Mouse (Mus musculus) retina, postnatal 7 days (tissue): ENCODE data around the gene Olfr745.

ENCODE experiments used
- DNase-seq: peaks from one replicate; pipeline ENCODE4 v3.0.0-alpha.2; 2012; ENCODE audit warnings: low read depth, low spot score

The Olfr745 gene

DNA sequence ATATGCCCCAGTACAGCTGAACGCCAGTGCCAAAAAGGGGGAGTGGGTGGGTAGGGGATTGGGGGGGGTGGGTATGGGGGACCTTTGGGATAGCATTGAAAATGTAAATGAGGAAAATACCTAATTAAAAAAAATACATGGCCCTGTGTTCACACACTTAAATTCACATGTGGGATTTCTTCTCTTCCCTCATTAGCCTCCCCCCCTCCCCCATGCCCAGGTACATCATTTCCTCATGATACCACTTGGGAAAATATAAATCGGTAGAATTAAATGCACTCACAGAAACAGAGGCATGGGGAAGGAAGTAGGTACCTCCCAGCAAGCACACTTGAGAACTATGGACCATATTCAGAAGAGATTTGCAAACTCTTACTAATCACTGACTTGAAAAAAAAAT lies at the start of gene Olfr745:
Gene Olfr745, plus strand, starts transcription at position 301 of the 400 bp plus-strand sequence.
- DNase-seq, result no peak

DNA sequence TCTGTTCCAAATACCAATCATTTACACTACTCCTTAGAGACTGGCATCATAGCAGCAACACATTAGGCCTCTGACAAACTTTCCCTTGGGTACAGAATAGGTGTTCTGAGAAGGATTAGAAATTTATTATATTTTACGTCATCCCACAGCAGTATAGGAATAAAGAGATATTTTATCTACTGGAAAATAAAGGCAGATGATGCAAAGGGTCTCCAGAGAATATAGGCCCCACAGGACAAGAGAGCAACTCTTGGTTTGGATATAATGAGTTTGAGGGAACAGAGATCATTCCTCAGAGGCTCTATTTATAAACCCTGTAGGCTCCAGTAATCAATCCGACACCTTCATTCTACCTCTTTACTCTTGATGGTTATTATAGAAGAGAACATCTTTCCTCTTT lies 24.6 kb upstream of the Olfr745 start, which contains the start of gene Olfr744:
Gene Olfr744, plus strand, starts transcription at position 301 of the 400 bp plus-strand sequence.
- DNase-seq, result no peak

DNA sequence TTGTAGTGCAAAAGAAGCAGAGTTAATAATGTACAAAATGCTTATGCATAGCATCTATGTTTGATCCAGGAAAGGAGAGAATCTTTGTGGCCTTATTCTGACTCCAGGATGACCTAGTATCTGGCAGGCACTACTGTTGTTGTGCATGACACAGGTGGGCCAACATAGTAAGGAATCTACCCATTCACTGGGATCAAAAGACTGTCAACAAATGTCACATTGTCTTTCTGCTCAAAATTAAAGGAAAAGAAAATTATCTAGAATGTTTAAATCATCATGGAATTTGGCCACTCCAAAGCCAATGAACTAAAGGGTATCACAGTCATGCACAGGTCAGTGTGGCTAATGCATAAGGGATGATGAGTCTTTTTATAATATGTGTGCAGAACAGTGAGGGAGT lies 7.6 kb downstream of the Olfr745 start, which contains the start of gene Olfr746:
Gene Olfr746, plus strand, starts transcription at position 301 of the 400 bp plus-strand sequence.
- no peak for DNase-seq

DNA sequence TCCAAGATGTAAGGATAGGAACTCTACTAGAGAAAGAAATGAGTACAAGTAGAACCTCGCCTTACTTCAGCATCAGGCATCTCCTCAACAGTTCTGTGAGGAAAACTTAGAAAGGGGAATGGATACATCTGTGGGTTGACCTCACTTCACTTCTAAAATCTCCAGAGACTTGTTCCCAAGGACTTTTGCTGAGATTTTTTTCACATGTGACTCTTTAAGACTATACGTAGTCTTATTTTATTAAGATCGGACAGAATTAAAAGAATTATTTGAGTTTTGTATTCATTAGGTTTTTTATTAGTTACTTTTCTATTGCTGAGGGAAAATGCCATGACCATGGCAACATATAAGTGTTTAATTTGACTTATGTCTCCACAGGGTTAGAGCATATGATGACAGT lies 53.9 kb downstream of the Olfr745 start, which contains the start of gene Olfr747:
Gene Olfr747, minus strand, starts transcription at position 101 of the 400 bp plus-strand sequence.
- DNase-seq, result no peak
